Mouse (Mus musculus) left cerebral cortex, postnatal 10 days (tissue): ENCODE results near the gene Lix1l. TPM values are rescaled to one million over a fixed set of nuclear protein-coding genes. Genes with fewer than 3 reads are reported as not detected.
A peak's percentile ranks its signal among the peaks of the same experiment; 100 is the strongest.
"Not testable (repeated sequence)": the region's sequence is repeated elsewhere in the genome, so short reads cannot be mapped to it uniquely, and the experiment has no call there.

ENCODE experiments used
- DNase-seq, 2 experiments: peaks; one replicate each; pipeline ENCODE4 v3.0.0; 2021 to 2022; ENCODE audit warnings: low spot score in 2 of 2, mixed read lengths in 1 of 2; ENCODE audit errors: extremely low spot score in 1 of 2
- intact Hi-C: fragments of 180-260 bp; cut with DNase I; formaldehyde crosslinking; loops from one replicate; pipeline ENCODE4 v1.15.1; 2025
- total RNA-seq, 2 experiments: library from RNA; stranded (reverse); gene quantifications; 2 replicates each; pipeline ENCODE4 v1.2.3; 2021

The Lix1l gene
- total RNA-seq, 2 experiments from 2014 or later = 26.5 to 27.1 TPM

DNA sequence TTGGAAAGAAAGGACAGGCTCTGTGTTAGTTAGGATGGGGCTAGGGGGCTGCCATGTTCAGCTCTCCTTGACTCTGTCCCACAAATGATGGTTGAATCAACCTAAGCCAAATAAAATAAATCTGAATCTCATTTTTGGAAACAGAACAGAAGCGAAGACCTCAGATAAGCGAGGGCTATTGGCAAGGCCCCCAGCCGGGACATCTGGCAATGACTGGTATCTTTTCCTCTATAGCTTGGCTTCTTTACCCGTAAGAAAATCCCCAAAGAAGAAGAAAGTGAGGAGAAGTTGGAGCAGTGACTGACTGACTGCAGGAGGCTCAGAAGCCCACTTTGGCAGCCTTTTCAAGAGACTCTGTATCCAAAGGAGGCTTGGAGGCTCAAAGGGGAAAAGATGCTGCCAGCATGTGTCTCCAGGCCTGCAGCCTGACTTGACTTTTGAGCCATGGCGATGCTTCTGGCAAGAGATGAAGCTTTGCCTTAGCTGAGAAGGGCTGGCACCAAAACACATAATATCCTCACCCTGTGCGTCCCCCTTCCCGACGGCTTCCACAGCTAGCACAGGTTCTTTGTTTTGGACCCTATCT, 61.9 kb downstream of the Lix1l start:
- intact Hi-C loops = no loop called here
- no peak for DNase-seq

DNA sequence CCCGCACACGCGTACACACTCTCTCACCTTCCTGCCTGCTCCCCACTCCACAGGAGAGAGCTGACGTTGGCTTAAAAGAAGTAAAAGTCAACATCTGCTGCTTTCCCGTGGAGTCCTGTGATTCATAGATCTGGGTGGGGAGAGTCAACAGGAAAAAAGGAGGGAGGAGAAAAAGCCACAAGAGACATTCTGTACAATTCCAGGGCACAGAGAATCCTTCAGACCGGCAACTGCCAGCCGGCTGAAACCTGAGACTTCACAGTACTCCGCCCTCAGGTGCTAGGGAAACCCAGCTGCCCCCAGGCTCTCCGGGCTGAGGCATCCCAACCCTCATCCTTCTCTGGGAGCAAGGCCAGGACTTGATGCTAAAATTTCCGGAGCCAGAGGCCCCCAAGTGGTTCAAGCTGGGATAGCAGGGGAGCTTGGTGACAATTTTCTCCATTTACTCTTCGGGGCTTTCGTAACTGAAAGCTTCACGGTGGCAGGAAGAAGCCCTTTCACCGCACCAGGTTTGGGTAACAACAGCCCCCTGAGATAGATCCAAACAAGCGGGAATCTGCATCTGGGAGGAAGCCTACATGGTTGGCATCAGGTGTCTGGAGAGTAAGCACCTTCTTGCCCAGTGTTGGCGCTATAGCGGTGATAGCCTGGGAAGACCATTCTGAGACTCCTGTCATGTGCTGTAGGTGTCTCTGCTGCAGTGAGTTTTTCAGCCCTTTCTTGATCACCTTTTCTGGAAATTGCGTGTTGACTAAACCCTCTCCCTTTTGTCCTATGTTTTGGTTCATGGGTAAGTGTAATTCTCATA, 62.7 kb downstream of the Lix1l start:
- DNase-seq = peak; percentile 86
- intact Hi-C loops = no loop called here

DNA sequence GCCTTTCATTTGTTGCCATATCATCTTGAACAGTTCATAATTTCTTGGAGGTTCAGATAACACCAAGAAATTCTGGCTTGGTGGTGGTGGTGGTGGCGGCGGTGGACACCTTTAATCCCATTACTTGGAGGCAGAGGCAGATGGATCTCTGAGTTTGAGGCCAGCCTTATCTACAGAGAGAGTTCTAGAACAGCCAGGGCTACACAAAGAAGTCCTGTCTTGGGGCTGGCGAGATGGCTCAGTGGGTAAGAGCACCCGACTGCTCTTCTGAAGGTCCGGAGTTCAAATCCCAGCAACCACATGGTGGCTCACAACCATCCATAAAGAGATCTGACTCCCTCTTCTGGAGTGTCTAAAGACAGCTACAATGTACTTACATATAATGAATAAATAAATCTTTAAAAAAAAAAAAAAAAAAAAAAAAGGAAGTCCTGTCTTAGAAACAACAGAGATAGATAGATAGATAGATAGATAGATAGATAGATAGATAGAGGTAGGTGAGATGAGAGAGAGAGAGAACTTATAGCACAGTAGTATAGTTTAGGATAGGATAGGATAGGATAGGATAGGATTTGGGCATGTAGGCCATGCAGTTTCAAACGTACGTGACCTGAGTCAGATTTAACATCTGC, 64.9 kb downstream of the Lix1l start:
- intact Hi-C loops, DNase-seq: not testable (repeated sequence)

DNA sequence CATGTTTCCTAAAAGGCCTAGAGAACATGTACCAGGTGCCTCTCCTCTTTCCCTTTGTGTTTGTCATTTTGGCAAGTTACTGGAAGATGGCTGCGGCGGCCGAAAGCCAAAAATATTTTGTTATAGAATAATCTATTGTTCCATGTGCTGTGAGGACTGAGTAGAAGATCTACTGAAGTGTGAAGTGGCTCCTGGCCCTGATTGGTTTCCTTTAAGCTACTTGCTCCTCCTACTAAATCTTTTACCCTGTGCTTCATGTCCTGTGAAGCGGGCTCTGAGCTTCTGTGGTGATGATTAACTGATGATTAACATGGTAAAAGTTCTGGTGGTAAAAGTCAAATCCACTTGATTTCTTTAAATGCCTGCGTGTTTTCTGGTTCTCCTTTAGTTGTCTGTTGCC, 66.0 kb downstream of the Lix1l start:
- intact Hi-C loops = no loop called here
- DNase-seq = no peak

GRCm38 (mm10) chr3:96667316-96667715, 66.4 kb downstream of the Lix1l start:
- intact Hi-C loops = no loop called here
- DNase-seq = no peak

GRCm38 (mm10) chr3:96668424-96669067, 67.6 kb downstream of the Lix1l start:
- intact Hi-C loops = no loop called here
- no peak for DNase-seq

GRCm38 (mm10) chr3:96669727-96670468, 68.9 kb downstream of the Lix1l start, which contains the start of gene Ankrd35:
Gene Ankrd35 (plus strand): TSS chr3:96670131.
- intact Hi-C loops = loop anchor here (5.0 kb wide), 1 partner anchor 37 kb away; the partner anchor contains the start of gene Nudt17
- peak; percentile 45 to 89 for DNase-seq

GRCm38 (mm10) chr3:96671519-96671918, 70.6 kb downstream of the Lix1l start:
- DNase-seq = no peak
- intact Hi-C loops = loop anchor here (5.0 kb wide), 1 partner anchor 36 kb away; the partner anchor contains the start of gene Nudt17

GRCm38 (mm10) chr3:96673514-96673913, 72.6 kb downstream of the Lix1l start:
- DNase-seq = no peak
- intact Hi-C loops = loop anchor here (5.0 kb wide), 1 partner anchor 34 kb away; the partner anchor contains the start of gene Nudt17

- intact Hi-C loops = loop anchor here (5.0 kb wide), 1 partner anchor 33 kb away; the partner anchor contains the start of gene Nudt17
- no peak for DNase-seq
Observed at GRCm38 (mm10) chr3:96674442-96674841, 73.5 kb downstream of the Lix1l start.

- DNase-seq = no peak
- intact Hi-C loops = no loop called here
Observed at GRCm38 (mm10) chr3:96675171-96675570, 74.2 kb downstream of the Lix1l start.

DNA sequence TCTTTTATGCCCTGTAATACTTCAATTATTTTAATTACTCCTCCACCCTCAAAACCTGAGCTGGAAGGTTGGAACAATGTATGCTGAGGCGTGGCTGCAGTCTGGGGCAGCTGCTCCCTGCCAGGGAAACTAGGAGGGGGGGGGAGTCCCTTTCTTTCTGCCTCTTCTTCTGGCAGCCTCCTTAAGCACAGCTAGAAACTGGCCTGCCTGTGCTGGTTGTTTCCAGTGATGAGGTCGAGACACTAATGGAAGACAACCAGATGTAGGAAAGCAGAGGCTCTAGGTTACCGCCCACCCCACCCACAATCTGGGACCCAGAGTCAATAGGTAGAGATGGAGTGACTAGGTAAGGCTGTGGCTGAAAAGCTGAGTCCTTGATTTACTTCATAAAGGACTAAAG, 74.7 kb downstream of the Lix1l start:
- intact Hi-C loops = no loop called here
- no peak for DNase-seq

Other genes with a start within 250 kb of the Lix1l start
- gene BC107364, start 148.8 kb upstream of the Lix1l start, total RNA-seq = not detected
- gene Hfe2, start 76.0 kb upstream of the Lix1l start, total RNA-seq = under 1 TPM; 0.39 to 0.57 TPM
- gene Txnip, start 43.2 kb upstream of the Lix1l start, total RNA-seq = 10 to 100 TPM; 40.3 to 45.4 TPM
- not detected for gene Gm16253, start 24.2 kb upstream of the Lix1l start, total RNA-seq
- 10 to 100 TPM; 26.3 to 29.3 TPM for gene Polr3gl, start 7.0 kb upstream of the Lix1l start, total RNA-seq
- 10 to 100 TPM; 56.6 to 57.0 TPM for gene Ankrd34a, start 4.5 kb upstream of the Lix1l start, total RNA-seq
- 10 to 100 TPM; 48.0 to 54.2 TPM for gene Rbm8a, start 28.8 kb downstream of the Lix1l start, total RNA-seq
- gene Pex11b, start 34.2 kb downstream of the Lix1l start, total RNA-seq = 10 to 100 TPM; 46.2 to 47.7 TPM
- under 1 TPM; 0.12 to 0.28 TPM for gene Gm42957, start 34.3 kb downstream of the Lix1l start, total RNA-seq
- 1 to 10 TPM; 1.4 to 1.9 TPM for gene Itga10, start 44.4 kb downstream of the Lix1l start, total RNA-seq
- 1 to 10 TPM; 7.1 to 7.9 TPM for gene Ankrd35, start 69.0 kb downstream of the Lix1l start, total RNA-seq
- 10 to 100 TPM; 19.7 to 26.6 TPM for gene Pias3, start 95.2 kb downstream of the Lix1l start, total RNA-seq
- gene Nudt17, start 107.4 kb downstream of the Lix1l start, total RNA-seq = 1 to 10 TPM; 4.7 to 5.8 TPM
- gene Polr3c, start 126.5 kb downstream of the Lix1l start, total RNA-seq = 10 to 100 TPM; 27.5 to 28.1 TPM
- 10 to 100 TPM; 64.1 to 67.2 TPM for gene Rnf115, start 126.5 kb downstream of the Lix1l start, total RNA-seq
- not detected for gene Pdzk1, start 228.1 kb downstream of the Lix1l start, total RNA-seq
- not detected for gene Cd160, start 228.2 kb downstream of the Lix1l start, total RNA-seq